Mouse (Mus musculus): ENCODE results near the gene Fen1. TPM values are rescaled to one million over a fixed set of nuclear protein-coding genes. Genes with fewer than 3 reads are reported as not detected.

Fen1 gene
- polyA plus RNA-seq, 1 experiment from 2014 or later: 47.4 TPM

DNA sequence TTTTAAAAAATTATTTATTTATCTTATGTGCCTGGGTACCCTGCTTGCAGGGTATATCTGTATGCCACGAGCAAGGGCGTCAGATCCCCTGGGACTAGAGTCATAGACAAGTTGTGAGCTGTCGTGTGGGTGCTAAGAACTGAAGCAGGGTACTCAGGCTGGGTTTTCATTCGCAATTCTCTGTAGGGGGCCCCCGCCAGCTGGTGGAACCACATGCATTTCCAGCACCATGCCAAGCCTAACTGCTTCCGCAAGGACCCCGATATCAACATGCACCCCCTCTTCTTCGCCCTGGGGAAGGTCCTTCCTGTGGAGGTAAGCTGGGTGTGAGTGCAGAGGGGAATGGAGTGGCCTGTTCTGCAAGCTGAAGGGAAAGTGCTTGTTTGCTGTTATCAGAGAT lies 17.4 kb downstream of the Fen1 start:
- WGBS: 95% methylated on average over 8 of the region's 8 CpGs
- peaks cover 52% of the 10 kb centered on the region for H3K4me1 ChIP-seq (replicated peaks; ENCODE audit: control insufficient read depth, insufficient read depth, low read length)
- H3K27ac ChIP-seq (ENCODE audit: low read length): no peak overlapping the region
- no peak overlapping the region for H3K4me2 ChIP-seq (ENCODE audit: low read length)
- H3K9me3 ChIP-seq (ENCODE audit: control insufficient read depth, low read length): no peaks in the 10 kb centered on the region
- H3K4me3 ChIP-seq (replicated peaks; ENCODE audit: low read length): no peak overlapping the region
- ATAC-seq: no peak
- no peaks in the 10 kb centered on the region for H3K27me3 ChIP-seq (replicated peaks; ENCODE audit: control insufficient read depth, insufficient read depth, low read length)
- H3K36me3 ChIP-seq (ENCODE audit: control insufficient read depth, insufficient read depth): peaks cover 25% of the 10 kb centered on the region
- no peak overlapping the region for H3K9ac ChIP-seq (replicated peaks; ENCODE audit: low read depth, low read length)

- H3K4me3 ChIP-seq (replicated peaks; ENCODE audit: low read length): no peak overlapping the region
- 80% methylated on average over 3 of the region's 3 CpGs for WGBS
- no peak overlapping the region for H3K27ac ChIP-seq (ENCODE audit: low read length)
- no peak for ATAC-seq
- no peaks in the 10 kb centered on the region for H3K27me3 ChIP-seq (replicated peaks; ENCODE audit: control insufficient read depth, insufficient read depth, low read length)
- H3K9ac ChIP-seq (replicated peaks; ENCODE audit: low read depth, low read length): no peak overlapping the region
- no peak overlapping the region for H3K4me2 ChIP-seq (ENCODE audit: low read length)
- H3K9me3 ChIP-seq (ENCODE audit: control insufficient read depth, low read length): no peaks in the 10 kb centered on the region
- H3K36me3 ChIP-seq (ENCODE audit: control insufficient read depth, insufficient read depth): peaks cover 25% of the 10 kb centered on the region
- peaks cover 52% of the 10 kb centered on the region for H3K4me1 ChIP-seq (replicated peaks; ENCODE audit: control insufficient read depth, insufficient read depth, low read length)
Measured at GRCm38 (mm10) chr19:10185876-10186275, 18.1 kb downstream of the Fen1 start.

DNA sequence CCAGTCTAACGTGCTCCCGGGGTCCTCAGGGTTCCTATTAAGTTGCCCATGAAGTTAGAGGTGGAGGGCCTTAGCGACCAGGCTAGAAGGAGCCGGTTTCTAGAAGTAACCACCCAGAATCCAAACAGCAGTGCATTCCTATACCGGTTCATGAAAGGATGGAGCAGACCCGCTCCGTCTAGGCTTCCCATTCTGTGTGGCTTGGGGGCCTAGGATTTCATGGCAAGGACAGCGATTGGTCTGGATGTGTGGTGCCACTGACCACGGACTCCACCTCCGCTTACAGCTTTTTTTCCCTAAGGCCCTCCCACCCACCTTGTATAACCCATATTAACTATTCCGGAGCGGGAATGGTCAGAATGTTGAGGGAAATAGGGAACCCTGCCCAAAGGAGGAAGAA lies 19.9 kb downstream of the Fen1 start:
- H3K36me3 ChIP-seq (ENCODE audit: control insufficient read depth, insufficient read depth): peaks cover 17% of the 10 kb centered on the region
- peak overlapping the region; percentile 96 for H3K27ac ChIP-seq (ENCODE audit: low read length)
- ATAC-seq: 0 out of 2 replicates have a peak, but pooled peaks have one; percentile 2
- peak overlapping the region; percentile 89 for H3K4me2 ChIP-seq (ENCODE audit: low read length)
- no peaks in the 10 kb centered on the region for H3K27me3 ChIP-seq (replicated peaks; ENCODE audit: control insufficient read depth, insufficient read depth, low read length)
- peak overlapping the region; percentile 72 for H3K4me3 ChIP-seq (replicated peaks; ENCODE audit: low read length)
- no peaks in the 10 kb centered on the region for H3K9me3 ChIP-seq (ENCODE audit: control insufficient read depth, low read length)
- peaks cover 51% of the 10 kb centered on the region for H3K4me1 ChIP-seq (replicated peaks; ENCODE audit: control insufficient read depth, insufficient read depth, low read length)
- 1% methylated on average over 12 of the region's 12 CpGs for WGBS
- peak overlapping the region; percentile 94 for H3K9ac ChIP-seq (replicated peaks; ENCODE audit: low read depth, low read length)

- peak overlapping the region; percentile 96 for H3K27ac ChIP-seq (ENCODE audit: low read length)
- WGBS: under 1% methylated on average over 35 of the region's 35 CpGs
- peak; percentile 74 for ATAC-seq
- H3K4me2 ChIP-seq (ENCODE audit: low read length): peak overlapping the region; percentile 89
- peaks cover 10% of the 10 kb centered on the region for H3K36me3 ChIP-seq (ENCODE audit: control insufficient read depth, insufficient read depth)
- H3K9ac ChIP-seq (replicated peaks; ENCODE audit: low read depth, low read length): peak overlapping the region; percentile 94
- H3K4me3 ChIP-seq (replicated peaks; ENCODE audit: low read length): peak overlapping the region; percentile 72
- H3K27me3 ChIP-seq (replicated peaks; ENCODE audit: control insufficient read depth, insufficient read depth, low read length): no peaks in the 10 kb centered on the region
- H3K9me3 ChIP-seq (ENCODE audit: control insufficient read depth, low read length): no peaks in the 10 kb centered on the region
- peaks cover 44% of the 10 kb centered on the region for H3K4me1 ChIP-seq (replicated peaks; ENCODE audit: control insufficient read depth, insufficient read depth, low read length)
Measured at GRCm38 (mm10) chr19:10183299-10183983, 20.5 kb downstream of the Fen1 start.

DNA sequence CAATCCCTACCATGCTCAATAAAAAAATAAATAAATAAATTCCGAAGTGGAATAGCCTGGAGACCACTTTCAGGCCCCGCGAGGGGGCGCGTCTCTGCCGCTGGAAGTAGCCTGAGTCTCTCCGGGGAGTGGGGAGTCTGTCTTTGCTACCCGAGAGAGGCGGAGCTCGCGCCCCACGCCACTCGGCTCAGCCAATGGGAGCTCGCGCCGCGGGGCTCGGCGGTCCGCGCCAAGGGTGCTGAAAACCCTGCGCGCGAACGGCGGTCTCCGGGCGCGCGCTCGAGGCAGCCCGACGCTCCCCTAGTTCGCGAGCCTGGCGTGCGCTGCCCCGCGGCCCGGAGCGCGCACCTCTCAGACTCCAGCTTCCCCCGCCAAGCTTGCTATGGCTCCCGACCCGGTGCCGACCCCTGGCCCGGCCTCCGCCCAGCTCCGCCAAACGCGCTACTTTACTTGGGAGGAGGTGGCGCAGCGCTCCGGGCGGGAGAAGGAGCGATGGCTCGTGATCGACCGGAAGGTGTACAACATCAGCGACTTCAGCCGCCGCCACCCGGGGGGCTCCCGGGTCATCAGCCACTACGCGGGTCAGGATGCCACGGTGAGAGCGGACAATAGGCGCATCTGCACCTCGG lies 21.2 kb downstream of the Fen1 start, which contains the start of gene Fads1:
TSS of gene Fads1 (plus strand) at position 219 of the 629 bp plus-strand sequence.
- H3K4me3 ChIP-seq (replicated peaks; ENCODE audit: low read length): peak within 1 kb of the TSS; percentile 72
- ATAC-seq: peak; percentile 97
- H3K27ac ChIP-seq (ENCODE audit: low read length): peak within 1 kb of the TSS; percentile 96
- H3K36me3 ChIP-seq (ENCODE audit: control insufficient read depth, insufficient read depth): peaks cover 9% of the 10 kb centered on the region
- peak within 1 kb of the TSS; percentile 94 for H3K9ac ChIP-seq (replicated peaks; ENCODE audit: low read depth, low read length)
- under 1% methylated on average over 69 of the region's 70 CpGs for WGBS
- no peaks in the 10 kb centered on the region for H3K9me3 ChIP-seq (ENCODE audit: control insufficient read depth, low read length)
- peaks cover 38% of the 10 kb centered on the region for H3K4me1 ChIP-seq (replicated peaks; ENCODE audit: control insufficient read depth, insufficient read depth, low read length)
- no peaks in the 10 kb centered on the region for H3K27me3 ChIP-seq (replicated peaks; ENCODE audit: control insufficient read depth, insufficient read depth, low read length)
- H3K4me2 ChIP-seq (ENCODE audit: low read length): peak within 1 kb of the TSS; percentile 89

DNA sequence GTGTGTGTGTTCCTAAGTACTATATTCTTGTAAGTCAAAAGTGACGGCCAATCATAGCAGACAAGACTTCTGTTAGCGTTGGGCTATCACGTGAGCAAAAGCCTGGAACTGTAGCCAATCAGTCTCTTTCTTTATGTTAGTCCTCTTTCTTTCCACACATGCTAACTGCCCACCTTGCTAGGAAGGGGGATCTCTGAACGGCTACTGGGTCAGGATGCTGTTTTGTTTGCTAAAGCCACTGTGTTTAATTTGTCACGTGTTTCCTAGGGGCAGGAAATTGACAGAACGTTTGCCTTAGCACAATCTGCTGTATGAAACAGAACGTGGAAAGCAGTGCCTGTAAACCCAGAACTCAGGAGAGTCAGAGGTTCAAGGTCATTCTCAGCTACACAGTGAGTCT lies 21.8 kb downstream of the Fen1 start:
- WGBS: 32% methylated on average over 7 of the region's 7 CpGs
- Histone ChIP-seq H3K9ac (replicated peaks; ENCODE audit: low read depth, low read length) (peak overlapping the region; percentile 34), H3K4me3 (replicated peaks; ENCODE audit: low read length) (peak overlapping the region; percentile 72), H3K27ac (ENCODE audit: low read length) (peak overlapping the region; percentile 2; the same call in 1 of the 2 replicates), H3K4me2 (ENCODE audit: low read length) (peak overlapping the region; percentile 54), H3K36me3 (ENCODE audit: control insufficient read depth, insufficient read depth) (peaks cover 6% of the 10 kb centered on the region), H3K27me3 (replicated peaks; ENCODE audit: control insufficient read depth, insufficient read depth, low read length) (no peaks in the 10 kb centered on the region), H3K4me1 (replicated peaks; ENCODE audit: control insufficient read depth, insufficient read depth, low read length) (peaks cover 31% of the 10 kb centered on the region), H3K9me3 (ENCODE audit: control insufficient read depth, low read length) (no peaks in the 10 kb centered on the region)
- ATAC-seq: no peak

DNA sequence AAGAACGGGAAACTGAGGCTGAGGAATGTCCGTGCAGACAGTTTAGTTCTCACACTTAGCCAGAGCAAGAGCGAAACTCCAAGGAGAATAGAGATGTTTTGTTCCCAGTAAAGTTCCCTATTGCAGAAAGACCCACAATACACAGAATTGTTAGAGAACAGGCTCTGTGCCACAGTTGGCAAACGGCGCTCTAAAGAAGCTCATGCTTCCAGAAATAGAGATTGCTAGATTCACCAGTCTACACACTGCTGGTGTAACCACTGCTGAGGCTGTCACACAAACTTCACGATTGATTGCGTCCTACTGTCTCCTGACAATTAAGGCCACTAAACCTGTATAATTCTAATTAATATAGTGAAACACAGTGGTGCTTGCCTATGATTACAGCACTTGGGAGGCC lies 22.7 kb downstream of the Fen1 start:
- Histone ChIP-seq H3K9ac (replicated peaks; ENCODE audit: low read depth, low read length) (no peak overlapping the region), H3K9me3 (ENCODE audit: control insufficient read depth, low read length) (no peaks in the 10 kb centered on the region), H3K27ac (ENCODE audit: low read length) (no peak overlapping the region), H3K4me2 (ENCODE audit: low read length) (no peak overlapping the region), H3K36me3 (ENCODE audit: control insufficient read depth, insufficient read depth) (peaks cover 6% of the 10 kb centered on the region), H3K27me3 (replicated peaks; ENCODE audit: control insufficient read depth, insufficient read depth, low read length) (no peaks in the 10 kb centered on the region), H3K4me1 (replicated peaks; ENCODE audit: control insufficient read depth, insufficient read depth, low read length) (peaks cover 26% of the 10 kb centered on the region), H3K4me3 (replicated peaks; ENCODE audit: low read length) (no peak overlapping the region)
- ATAC-seq: no peak
- 82% methylated on average over 7 of the region's 7 CpGs for WGBS

DNA sequence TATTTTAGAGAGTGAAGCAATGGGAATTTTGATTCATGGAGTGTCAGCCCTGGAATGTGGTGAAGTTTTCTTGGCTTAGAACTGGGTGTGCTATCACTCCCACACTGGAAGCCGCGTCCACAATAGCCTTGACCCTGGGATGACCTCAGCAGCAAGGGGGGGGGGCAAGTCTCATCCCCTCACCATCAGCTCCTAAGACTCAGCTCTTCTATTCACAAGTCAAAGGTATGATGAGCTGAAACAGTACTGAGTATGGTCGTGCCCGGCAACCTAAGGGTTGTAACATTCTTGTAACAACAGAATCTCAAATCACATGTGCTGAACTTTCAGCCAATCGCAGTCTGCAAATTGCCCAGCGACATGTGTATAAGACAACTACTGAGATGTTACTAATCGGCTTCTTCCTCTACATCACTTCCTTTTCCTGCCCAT lies 27.0 kb downstream of the Fen1 start:
- no peaks in the 10 kb centered on the region for H3K9me3 ChIP-seq (ENCODE audit: control insufficient read depth, low read length)
- no peak overlapping the region for H3K4me2 ChIP-seq (ENCODE audit: low read length)
- H3K4me1 ChIP-seq (replicated peaks; ENCODE audit: control insufficient read depth, insufficient read depth, low read length): no peaks in the 10 kb centered on the region
- no peak overlapping the region for H3K27ac ChIP-seq (ENCODE audit: low read length)
- 80% methylated on average over 7 of the region's 7 CpGs for WGBS
- ATAC-seq: no peak
- H3K9ac ChIP-seq (replicated peaks; ENCODE audit: low read depth, low read length): no peak overlapping the region
- H3K27me3 ChIP-seq (replicated peaks; ENCODE audit: control insufficient read depth, insufficient read depth, low read length): no peaks in the 10 kb centered on the region
- no peak overlapping the region for H3K4me3 ChIP-seq (replicated peaks; ENCODE audit: low read length)
- H3K36me3 ChIP-seq (ENCODE audit: control insufficient read depth, insufficient read depth): no peaks in the 10 kb centered on the region

- H3K4me1 ChIP-seq (replicated peaks; ENCODE audit: control insufficient read depth, insufficient read depth, low read length): no peaks in the 10 kb centered on the region
- 55% methylated on average over 1 of the region's 1 CpGs for WGBS
- no peak overlapping the region for H3K4me2 ChIP-seq (ENCODE audit: low read length)
- H3K9me3 ChIP-seq (ENCODE audit: control insufficient read depth, low read length): no peaks in the 10 kb centered on the region
- H3K27ac ChIP-seq (ENCODE audit: low read length): no peak overlapping the region
- ATAC-seq: no peak
- H3K36me3 ChIP-seq (ENCODE audit: control insufficient read depth, insufficient read depth): no peaks in the 10 kb centered on the region
- no peak overlapping the region for H3K9ac ChIP-seq (replicated peaks; ENCODE audit: low read depth, low read length)
- H3K4me3 ChIP-seq (replicated peaks; ENCODE audit: low read length): no peak overlapping the region
- no peaks in the 10 kb centered on the region for H3K27me3 ChIP-seq (replicated peaks; ENCODE audit: control insufficient read depth, insufficient read depth, low read length)
Measured at GRCm38 (mm10) chr19:10176477-10176876, 27.5 kb downstream of the Fen1 start.
